Mouse (Mus musculus) thymus, postnatal 14 days (tissue): ENCODE data around the gene Fam228b.
"Not testable (repeated sequence)": the region's sequence is repeated elsewhere in the genome, so short reads cannot be mapped to it uniquely, and the experiment has no call there.

Experiments used
- DNase-seq: peaks from one replicate; pipeline ENCODE4 v3.0.0; 2021

Fam228b gene

DNA sequence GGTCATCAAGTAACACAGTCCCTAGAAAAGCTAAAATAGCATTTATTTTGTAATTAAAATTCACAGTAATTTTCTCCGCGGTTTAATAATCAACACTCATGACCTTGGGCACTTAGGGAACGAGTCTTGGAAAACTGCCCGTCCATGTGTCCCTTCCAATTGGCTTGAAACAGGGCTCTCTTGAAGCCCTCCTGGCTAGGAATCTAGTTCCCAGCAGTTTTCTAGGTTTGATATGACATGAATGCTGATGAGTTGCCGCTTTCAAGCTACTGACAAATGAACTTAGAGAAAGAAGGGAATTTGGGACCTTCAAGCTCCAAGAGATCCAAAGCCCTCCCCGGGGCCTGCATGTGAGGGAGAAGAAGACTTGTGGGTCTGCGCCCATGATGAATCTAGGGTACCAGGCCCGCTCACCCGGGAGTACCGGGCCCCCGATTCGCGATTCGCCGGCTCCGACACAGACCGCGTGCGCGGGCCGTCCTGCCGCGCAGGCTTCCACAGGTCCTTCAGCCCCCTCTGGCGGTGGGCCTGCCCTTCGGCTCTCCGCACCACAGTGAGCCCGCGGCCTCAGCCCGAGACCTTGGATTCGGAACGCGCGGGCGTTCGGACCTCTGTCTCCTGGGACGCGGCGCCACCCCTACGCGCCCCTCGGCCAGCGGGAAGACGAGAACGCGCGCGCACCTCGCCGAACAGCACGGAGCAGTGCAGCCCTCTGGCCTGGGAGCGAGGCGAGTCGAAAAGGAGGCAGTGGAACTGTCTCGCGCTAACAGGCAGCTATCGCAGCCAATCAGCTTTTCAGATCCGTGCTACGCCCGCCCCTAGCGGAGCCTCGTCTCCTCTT is at the start of gene Fam228b, which contains the start of gene Pfn4:
Gene Fam228b (minus strand): TSS at position 776 of the 841 bp plus-strand sequence.
Gene Pfn4 (plus strand): TSS at position 531 of the 841 bp plus-strand sequence.
- DNase-seq, result peak; percentile 97

DNA sequence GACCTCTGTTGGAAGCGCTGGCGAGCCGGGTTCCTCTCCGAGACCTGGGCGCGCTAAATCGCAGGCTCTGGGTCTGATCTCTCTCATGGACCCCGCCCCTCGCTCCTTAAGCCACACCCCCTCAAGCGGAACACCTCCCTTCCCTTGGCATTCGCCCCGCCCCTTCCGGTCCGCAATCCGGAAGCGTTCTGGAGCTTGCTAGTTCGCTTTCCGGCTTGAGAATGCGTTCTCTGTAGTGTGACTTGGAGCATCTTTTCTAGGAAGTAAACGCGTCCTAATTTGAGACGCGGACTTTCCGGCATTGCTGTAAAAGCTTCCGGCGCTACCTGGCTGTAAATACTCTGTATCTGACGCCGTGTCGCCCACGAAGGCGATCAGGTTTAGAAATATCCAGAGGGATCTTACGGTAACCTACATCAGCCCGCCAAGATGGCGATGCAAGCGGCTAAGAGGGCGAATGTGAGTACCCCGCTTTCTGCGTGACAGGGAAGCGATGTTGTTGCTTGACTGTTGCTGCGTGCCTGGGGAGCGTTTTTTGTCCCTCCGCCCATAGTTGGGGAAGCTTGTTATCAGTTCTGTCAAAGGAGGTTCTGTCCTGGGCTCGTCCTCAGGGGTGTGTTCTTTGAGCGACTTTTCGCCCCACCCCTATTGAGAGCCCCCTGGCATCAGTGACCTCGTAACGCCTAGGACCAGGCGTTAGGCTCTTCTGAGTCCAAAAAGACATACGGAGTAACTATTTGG is 48.5 kb upstream of the Fam228b start, which contains the start of gene Sf3b6:
Gene Sf3b6 (plus strand): TSS at position 184 of the 741 bp plus-strand sequence.
- DNase-seq, result peak; percentile 100

DNA sequence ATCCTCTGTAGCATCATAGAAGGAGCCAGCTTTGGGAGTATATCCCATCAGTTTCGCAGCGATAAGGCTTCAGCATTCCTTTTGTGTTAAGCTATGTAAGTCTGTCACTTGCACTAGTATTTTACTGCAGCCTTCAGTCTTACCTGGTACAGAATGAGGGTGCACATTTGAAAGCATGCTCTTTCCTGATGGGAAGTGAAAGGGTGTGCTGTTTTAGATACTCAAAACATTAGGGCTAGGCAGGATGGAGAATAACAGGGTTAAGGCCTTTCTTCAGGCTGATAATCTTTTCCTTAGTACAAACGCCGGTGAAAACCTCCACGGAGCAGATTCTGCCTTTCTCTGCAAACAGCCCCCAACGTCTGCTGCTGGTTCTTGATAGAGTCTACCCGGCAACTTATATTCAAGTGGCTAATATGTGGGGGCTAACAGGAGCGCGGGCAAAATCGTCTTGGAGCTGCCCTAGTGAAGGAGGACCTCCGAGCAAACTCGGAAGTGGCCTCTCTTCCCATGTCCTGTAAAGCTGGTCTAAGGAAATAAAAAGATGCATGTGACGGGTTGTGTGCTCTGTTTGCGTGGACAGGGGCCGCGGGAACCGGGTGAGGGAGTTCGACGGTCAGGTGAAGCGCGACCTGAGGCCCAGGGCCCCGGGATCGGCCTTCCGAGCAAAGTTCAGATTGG is 47.8 kb upstream of the Fam228b start:
- DNase-seq, result no peak

DNA sequence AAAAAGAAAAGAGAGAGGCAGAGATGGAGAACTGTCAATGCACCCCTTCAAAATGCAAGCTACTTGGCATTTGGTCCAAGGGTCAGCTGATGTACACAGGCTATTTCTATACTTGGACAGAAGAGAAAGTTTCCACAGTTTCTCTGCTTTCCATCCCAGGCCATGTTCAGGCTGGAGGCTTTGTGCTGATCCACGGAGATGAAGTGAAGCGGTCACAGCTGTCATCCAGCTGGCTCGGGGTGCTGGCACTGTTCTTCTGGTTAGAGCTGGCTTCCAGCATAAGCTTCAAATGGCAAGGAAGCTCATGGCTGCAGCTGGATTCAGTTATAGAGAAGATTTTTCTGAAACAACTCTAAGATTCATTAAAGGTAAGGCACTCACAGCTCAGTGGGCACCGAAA is 44.6 kb upstream of the Fam228b start:
- DNase-seq, result no peak

GRCm38 (mm10) chr12:4811705-4812104 is 42.6 kb upstream of the Fam228b start:
- no peak for DNase-seq

DNA sequence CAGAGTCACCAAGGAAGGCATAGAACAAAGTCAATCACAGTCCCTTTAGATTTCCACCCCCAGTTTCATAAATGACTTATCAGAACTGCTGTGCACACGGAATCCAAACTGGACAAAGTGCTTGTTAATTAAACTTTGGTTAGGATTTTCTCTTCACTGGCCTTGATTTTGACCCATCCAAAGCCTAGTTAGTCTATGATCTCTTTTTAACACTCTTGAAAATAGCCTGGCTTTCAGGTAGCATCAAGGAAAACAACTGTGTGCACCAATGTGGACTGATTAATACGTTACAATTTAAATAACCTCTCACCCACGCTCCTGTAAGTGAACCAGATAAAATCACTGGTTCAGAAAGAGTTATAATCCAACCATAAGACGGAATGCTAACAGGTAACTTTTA is 42.0 kb upstream of the Fam228b start:
- DNase-seq, result no peak

- not testable (repeated sequence) for DNase-seq
These were observed 28.4 kb upstream of the Fam228b start for GRCm38 (mm10) chr12:4797471-4797870.

- peak; percentile 46 for DNase-seq
These were observed 24.7 kb upstream of the Fam228b start for GRCm38 (mm10) chr12:4793718-4794117.

- not testable (repeated sequence) for DNase-seq
These were observed 19.1 kb upstream of the Fam228b start for GRCm38 (mm10) chr12:4788128-4788527.

- no peak for DNase-seq
These were observed 15.4 kb upstream of the Fam228b start for GRCm38 (mm10) chr12:4784466-4784865.

DNA sequence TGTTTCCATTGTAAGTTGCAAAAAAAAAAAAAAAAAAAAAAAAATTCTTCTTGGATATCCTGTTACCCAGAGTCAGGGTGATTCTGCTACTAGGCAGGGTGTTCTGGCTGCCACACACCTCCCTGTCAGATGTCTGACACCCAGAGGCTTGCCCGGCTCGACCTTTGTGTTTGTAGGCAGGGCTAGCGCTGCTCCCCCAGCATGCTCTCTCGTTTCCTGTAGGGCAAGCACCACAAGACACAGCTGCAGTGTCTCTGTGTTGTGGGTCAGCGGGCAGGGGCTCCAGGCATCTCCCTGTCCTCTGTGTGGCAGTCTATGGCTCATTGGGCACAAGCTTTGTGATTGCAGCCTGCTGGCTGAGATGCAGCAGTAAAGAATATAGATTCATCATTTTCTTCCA is 14.5 kb upstream of the Fam228b start:
- peak; percentile 54 for DNase-seq

- DNase-seq, result not testable (repeated sequence)
These were observed 12.8 kb upstream of the Fam228b start for GRCm38 (mm10) chr12:4781725-4782404.

- DNase-seq, result no peak
These were observed 12.2 kb upstream of the Fam228b start for GRCm38 (mm10) chr12:4781270-4781669.

- DNase-seq, result no peak
These were observed 11.2 kb upstream of the Fam228b start for GRCm38 (mm10) chr12:4780245-4780644.

GRCm38 (mm10) chr12:4777734-4778133 is 8.7 kb upstream of the Fam228b start:
- DNase-seq, result no peak

GRCm38 (mm10) chr12:4775588-4775949 is 6.5 kb upstream of the Fam228b start:
- DNase-seq, result peak; percentile 46

- no peak for DNase-seq
These were observed 6.0 kb upstream of the Fam228b start for GRCm38 (mm10) chr12:4774895-4775587.

- DNase-seq, result no peak
These were observed 261 bp upstream of the Fam228b start for GRCm38 (mm10) chr12:4769333-4769723.

GRCm38 (mm10) chr12:4757060-4757459 is 12.0 kb downstream of the Fam228b start:
- no peak for DNase-seq

DNA sequence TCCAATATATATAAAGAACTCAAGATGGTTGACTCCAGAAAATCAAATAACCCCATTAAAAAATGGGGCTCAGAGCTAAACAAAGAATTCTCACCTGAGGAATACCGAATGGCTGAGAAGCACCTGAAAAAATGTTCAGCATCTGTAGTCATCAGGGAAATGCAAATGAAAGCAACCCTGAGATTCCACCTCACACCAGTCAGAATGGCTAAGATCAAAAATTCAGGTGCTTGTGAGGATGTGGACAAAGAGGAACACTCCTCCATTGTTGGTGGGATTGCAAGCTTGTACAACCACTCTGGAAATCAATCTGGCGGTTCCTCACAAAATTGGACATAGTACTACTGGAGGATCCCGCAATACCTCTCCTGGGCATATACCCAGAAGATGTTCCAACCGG is 14.6 kb downstream of the Fam228b start:
- not testable (repeated sequence) for DNase-seq

DNA sequence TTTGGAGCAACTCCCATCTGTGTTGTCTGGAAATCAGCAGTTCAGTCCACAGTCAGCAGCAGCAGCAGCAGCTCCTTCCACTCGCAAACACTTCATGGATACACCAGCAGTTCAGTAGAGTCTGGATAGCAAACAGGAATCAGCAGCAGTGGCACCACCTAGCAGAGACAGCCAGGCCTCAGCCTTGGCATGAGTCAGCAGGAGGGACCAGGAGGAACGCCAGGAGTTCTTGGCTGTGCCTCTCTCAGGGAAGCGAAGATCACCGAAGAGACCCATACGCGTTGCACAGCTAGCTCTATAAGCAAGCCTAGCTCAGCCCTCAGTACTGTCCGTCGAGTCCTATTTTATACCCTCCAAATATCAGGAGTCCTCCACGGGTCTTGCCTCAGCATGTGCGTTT is 24.6 kb downstream of the Fam228b start:
- no peak for DNase-seq

DNA sequence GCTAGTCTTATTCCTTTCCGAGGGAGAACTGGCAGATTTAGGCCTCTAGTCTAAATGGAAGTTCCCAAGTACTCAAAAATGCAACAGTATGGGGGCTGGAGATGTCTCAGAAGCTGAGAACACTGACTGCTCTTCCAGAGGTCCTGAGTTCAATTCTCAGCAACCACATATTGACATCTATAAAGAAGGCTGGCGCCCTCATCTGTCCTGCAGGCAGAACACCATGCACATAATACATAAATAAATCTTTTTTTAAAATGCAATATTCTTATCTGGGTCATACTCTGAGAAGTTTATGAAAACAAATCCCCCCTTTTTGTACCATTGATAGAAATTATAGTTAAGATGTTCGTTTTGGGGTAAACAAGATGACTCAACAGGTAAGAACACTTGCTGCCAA is 26.9 kb downstream of the Fam228b start:
- no peak for DNase-seq
